Mouse (Mus musculus) lung, embryonic 15.5 days (tissue): Measurements from ENCODE around the gene Fbxw4. TPM values are rescaled to one million over a fixed set of nuclear protein-coding genes. Genes with fewer than 3 reads are reported as not detected.
"Not testable (repeated sequence)": the region's sequence is repeated elsewhere in the genome, so short reads cannot be mapped to it uniquely, and the experiment has no call there.

Experiments
- ATAC-seq: fragments of 200-750 bp; cut with Nextera tagmentation; 2 replicates; pipeline ENCODE4 v1.8.0; 2017; ENCODE audit warnings: moderate number of reproducible peaks, borderline replicate concordance; ENCODE audit not compliant: low FRiP score, low TSS enrichment; ENCODE audit errors: extremely low read depth
- H3K27ac ChIP-seq: fragments of 300-500 bp; sonication (generic); 2 replicates; pipeline ENCODE4 v1.5.1; 2015; ENCODE audit warnings: moderate library complexity, mild to moderate bottlenecking, inconsistent platforms
- H3K27me3 ChIP-seq: fragments of 300-500 bp; sonication (generic); 2 replicates; pipeline ENCODE4 v1.6.1; 2015; ENCODE audit warnings: inconsistent platforms
- H3K36me3 ChIP-seq: fragments of 300-500 bp; sonication (generic); 2 replicates; pipeline ENCODE4 v1.6.1; 2015; ENCODE audit warnings: inconsistent platforms
- H3K4me1 ChIP-seq: fragments of 300-500 bp; sonication (generic); 2 replicates; pipeline ENCODE4 v1.6.1; 2015; ENCODE audit warnings: inconsistent platforms
- H3K4me2 ChIP-seq: fragments of 300-500 bp; sonication (generic); 2 replicates; pipeline ENCODE4 v1.6.1; 2015; ENCODE audit warnings: inconsistent platforms, mild to moderate bottlenecking, moderate library complexity
- H3K4me3 ChIP-seq: fragments of 300-500 bp; sonication (generic); 2 replicates; pipeline ENCODE4 v1.5.1; 2015; ENCODE audit warnings: mild to moderate bottlenecking, inconsistent platforms
- H3K9ac ChIP-seq: fragments of 300-500 bp; sonication (generic); 2 replicates; pipeline ENCODE4 v1.6.1; 2015; ENCODE audit warnings: inconsistent platforms
- H3K9me3 ChIP-seq: fragments of 300-500 bp; sonication (generic); 2 replicates; pipeline ENCODE4 v1.6.1; 2016; ENCODE audit warnings: inconsistent platforms
- WGBS: fragments of 180-500 bp; shearing (Covaris S2); methylation state at CpG from one replicate; pipeline ENCODE4 v1.1.7; 2015; 5-methylcytosine and 5-hydroxymethylcytosine counted together
- polyA plus RNA-seq: library from polyadenylated mRNA; unstranded; fragments of >200 nt; fragmentation: Nextera tagmentation; extraction: Ambion mirVana; gene quantifications from 2 replicates; pipeline ENCODE4 v1.2.1, GENCODE M21; 2015

The Fbxw4 gene
- polyA plus RNA-seq, 1 experiment from 2014 or later = 5.6 TPM

DNA sequence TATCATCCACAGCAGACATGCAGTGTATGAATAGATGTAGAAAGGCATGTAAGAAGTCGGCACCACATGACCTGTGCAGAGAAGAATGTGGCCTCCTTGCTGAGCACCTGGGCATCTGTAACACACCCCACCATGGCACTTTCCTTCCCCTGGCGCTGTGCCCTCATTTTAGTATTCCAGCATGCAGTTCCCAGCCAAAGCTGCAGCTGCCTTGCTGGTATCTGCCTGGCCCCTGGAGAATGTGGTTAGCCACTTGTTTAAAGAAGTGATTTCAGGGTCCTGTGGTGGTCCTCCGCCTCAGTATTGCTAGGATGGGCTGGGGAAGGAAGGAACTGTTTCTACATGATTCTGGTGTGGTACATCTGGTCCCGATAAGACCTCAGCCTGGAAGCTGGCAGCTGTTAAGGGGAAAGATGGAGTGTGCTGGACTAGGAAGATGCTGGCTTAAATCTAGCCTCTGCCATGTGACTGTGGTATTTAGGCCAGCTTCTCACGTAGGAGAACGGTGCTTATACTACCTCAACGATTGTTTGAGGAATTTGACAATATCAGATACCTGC lies 85.7 kb downstream of the Fbxw4 start:
- 51% methylated on average over 7 of the region's 7 CpGs for WGBS
- Histone ChIP-seq H3K9ac (no peak overlapping the region), H3K9me3 (no peaks in the 10 kb centered on the region), H3K4me2 (no peak overlapping the region), H3K4me3 (no peak overlapping the region), H3K27ac (peak overlapping the region; percentile 87), H3K4me1 (peaks cover 38% of the 10 kb centered on the region), H3K36me3 (peaks cover 21% of the 10 kb centered on the region; the same call in 1 of the 2 replicates), H3K27me3 (no peaks in the 10 kb centered on the region)
- ATAC-seq = no peak

DNA sequence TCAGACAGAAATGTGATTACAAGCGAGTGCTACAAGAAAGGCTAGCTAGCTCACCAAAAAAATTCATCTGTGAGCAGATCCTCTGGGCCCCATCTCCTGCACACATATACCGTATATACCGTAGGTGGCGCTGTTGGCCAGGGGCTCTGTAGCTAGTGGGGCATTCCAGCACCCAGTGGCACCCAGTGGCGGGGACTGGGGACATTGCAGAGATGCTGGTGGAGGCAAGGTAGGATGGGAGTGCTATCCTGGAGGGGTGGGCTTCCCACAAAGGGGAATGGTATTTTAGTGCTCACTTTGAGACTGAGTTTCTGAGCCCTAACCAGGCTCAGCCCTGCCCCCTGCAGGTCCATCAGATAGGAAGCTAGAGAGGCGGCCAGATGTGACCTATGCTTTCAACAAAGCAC lies 86.2 kb downstream of the Fbxw4 start:
- Histone ChIP-seq H3K4me1 (peaks cover 38% of the 10 kb centered on the region), H3K9ac (no peak overlapping the region), H3K36me3 (peaks cover 15% of the 10 kb centered on the region; the same call in 1 of the 2 replicates), H3K27ac (no peak overlapping the region), H3K9me3 (no peaks in the 10 kb centered on the region), H3K4me3 (no peak overlapping the region), H3K4me2 (no peak overlapping the region), H3K27me3 (no peaks in the 10 kb centered on the region)
- ATAC-seq = peak; percentile 40; the same call in 1 of the 2 replicates
- 17% methylated on average over 6 of the region's 6 CpGs for WGBS

DNA sequence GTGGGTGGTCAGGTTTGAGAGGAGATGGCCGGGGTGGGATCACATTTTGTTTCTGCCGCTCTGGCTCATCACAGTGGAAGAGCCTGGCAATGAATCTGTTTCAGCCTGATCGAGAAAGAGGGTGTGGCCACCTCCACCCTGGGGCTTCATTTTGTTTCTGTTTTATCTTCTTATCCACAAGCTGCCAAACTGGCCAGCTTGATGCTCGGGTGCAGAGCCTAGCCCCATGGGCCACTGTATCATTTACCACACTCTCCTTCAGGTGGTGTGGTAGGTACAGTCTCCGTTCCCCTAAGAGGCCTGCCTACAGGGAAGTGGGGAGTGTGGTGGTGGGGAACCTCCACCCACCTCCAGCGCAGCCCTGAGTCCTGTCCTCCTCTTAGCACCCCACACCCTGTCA lies 87.1 kb downstream of the Fbxw4 start:
- no peak overlapping the region for H3K9ac ChIP-seq
- no peak overlapping the region for H3K27ac ChIP-seq
- H3K36me3 ChIP-seq = peaks cover 14% of the 10 kb centered on the region; the same call in 1 of the 2 replicates
- no peak overlapping the region for H3K4me2 ChIP-seq
- H3K27me3 ChIP-seq = no peaks in the 10 kb centered on the region
- H3K4me1 ChIP-seq = peaks cover 38% of the 10 kb centered on the region
- no peak overlapping the region for H3K4me3 ChIP-seq
- WGBS = 83% methylated on average over 6 of the region's 6 CpGs
- H3K9me3 ChIP-seq = no peaks in the 10 kb centered on the region
- ATAC-seq = no peak

DNA sequence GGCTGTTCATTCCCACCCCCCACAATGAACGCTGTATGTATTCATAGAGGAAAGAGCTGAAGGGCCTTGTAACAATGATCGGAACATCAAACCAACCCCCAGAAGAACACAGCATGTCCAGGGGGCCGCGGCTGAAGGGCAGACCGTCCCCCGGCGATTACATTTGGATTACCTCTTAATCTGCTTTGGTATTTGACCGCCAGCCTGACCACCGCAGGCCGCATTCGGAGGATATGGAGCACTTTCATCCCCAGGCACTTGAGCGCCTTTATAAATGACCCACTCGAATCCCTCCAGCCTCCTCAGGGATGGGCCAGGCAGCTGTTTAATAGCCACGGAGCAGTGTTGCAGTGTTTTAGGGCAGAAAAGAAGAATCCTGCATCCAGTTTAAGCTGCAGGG lies 92.7 kb downstream of the Fbxw4 start:
- Histone ChIP-seq H3K36me3 (peaks cover 6% of the 10 kb centered on the region; the same call in 1 of the 2 replicates), H3K9ac (no peak overlapping the region), H3K27ac (no peak overlapping the region), H3K9me3 (no peaks in the 10 kb centered on the region), H3K4me2 (no peak overlapping the region), H3K4me3 (no peak overlapping the region), H3K27me3 (no peaks in the 10 kb centered on the region), H3K4me1 (peaks cover 8% of the 10 kb centered on the region)
- no peak for ATAC-seq
- WGBS = 49% methylated on average over 14 of the region's 14 CpGs

DNA sequence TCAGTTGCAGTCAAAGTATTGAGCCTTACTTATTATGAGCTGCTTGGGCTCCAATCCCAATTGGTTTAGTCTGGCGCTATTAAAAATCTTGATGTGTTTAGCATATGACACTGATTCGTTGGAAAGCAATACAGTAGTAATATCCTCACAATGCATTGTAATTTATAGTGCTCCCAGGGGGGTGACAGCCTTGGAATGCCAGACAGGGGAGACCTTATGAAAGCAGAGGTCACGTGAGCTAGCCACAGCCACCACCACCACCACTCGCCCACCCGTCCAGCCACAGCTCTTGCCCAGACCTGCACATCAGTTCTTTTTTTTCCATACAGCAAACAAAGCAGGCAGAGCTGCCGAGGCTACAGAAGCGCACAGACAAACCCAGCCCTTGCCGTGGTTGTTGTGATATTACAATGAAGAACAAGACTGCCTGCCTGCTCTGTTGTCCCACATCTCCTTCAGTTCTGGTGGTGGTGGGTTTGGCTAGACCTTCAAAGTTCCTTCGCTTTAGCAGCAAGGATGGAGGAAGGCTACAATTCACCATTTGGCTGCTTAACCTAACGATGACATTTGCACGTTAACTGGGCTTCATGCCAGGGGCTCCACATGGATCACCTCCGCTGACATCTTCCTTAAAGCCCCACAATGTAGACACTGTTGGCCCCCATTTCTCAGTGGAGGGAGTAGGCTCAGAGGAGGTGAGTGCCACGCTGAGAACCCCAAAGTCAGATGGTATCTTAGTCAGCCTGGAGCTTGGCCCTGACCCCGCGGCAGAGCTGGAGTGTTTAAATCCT lies 94.0 kb downstream of the Fbxw4 start:
- Histone ChIP-seq H3K27me3 (no peaks in the 10 kb centered on the region), H3K4me3 (no peak overlapping the region), H3K4me1 (peaks cover 11% of the 10 kb centered on the region), H3K9me3 (no peaks in the 10 kb centered on the region), H3K9ac (no peak overlapping the region), H3K27ac (no peak overlapping the region), H3K4me2 (no peak overlapping the region), H3K36me3 (0 out of 2 replicates have a peak, but pooled peaks cover 3% of the 10 kb centered on the region)
- 50% methylated on average over 15 of the region's 15 CpGs for WGBS
- no peak for ATAC-seq

DNA sequence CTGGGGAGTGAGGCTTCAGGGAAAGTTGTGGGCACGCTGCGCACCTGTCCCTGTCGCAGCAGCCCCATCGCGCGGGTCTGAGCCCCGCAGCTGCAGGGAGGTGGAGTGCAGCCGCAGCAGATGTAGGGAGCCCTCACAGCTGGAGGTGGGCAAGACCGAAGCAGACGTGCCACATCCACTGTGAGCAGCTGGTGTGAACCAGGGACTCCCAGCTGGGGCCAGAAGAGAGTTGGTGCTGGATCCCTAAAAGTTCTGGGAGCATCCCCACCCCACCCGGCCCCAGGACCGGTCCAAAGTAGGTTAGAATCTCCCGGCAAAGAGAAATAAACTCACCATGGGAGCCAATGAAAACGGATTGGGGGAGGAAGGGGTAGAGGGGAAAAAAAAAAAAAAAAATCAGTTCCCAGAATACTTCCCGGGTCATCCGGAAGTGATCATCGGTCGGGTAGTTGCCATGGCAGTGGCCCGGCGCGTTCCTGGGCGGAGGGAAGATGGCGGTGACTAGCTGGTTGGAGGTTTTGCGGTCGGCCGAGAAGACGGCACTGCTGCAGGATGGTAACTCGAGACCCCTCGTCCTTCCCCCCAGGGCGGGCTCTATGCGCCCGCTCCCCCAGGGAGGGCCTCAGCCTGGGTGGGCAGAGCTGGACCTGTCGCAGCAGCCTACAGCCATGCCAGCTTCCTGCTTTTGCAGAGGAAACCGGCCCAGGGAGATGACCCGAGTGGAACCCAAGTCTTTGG lies 99.8 kb downstream of the Fbxw4 start, which contains the start of the genes Poll and Gm17018:
TSS of gene Poll (minus strand) at position 379 of the 738 bp plus-strand sequence.
TSS of gene Gm17018 (plus strand) at position 463 of the 738 bp plus-strand sequence.
- ATAC-seq = peak; percentile 82; the same call in 1 of the 2 replicates
- Histone ChIP-seq H3K9ac (peak within 1 kb of the TSS; percentile 82), H3K9me3 (no peaks in the 10 kb centered on the region), H3K27me3 (no peaks in the 10 kb centered on the region), H3K4me1 (peaks cover 16% of the 10 kb centered on the region), H3K4me3 (peak within 1 kb of the TSS; percentile 70), H3K4me2 (peak within 1 kb of the TSS; percentile 95), H3K36me3 (peaks cover 4% of the 10 kb centered on the region; the same call in 1 of the 2 replicates), H3K27ac (peak within 1 kb of the TSS; percentile 56)
- WGBS = under 1% methylated on average over 27 of the region's 35 CpGs

DNA sequence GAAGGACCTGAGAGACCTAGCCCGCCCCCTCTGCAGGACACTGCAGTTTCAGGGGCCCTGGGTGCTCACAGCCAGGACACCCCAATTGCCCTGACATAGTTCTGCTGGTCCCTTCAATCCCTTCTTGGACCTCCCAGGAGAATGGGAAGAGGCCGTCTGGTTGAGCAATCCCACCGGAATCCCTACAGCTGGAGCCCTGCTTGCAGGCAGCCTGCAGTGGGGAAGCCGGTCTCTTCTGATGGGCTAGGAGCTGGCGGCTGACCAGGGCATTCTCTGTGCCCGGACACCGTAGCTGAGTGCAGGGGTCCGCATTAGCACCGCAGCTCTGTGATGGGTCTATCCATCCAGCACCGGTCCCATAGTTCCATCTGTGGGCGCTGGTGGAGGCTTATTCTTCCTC lies 106.0 kb downstream of the Fbxw4 start:
- no peaks in the 10 kb centered on the region for H3K27me3 ChIP-seq
- 92% methylated on average over 11 of the region's 11 CpGs for WGBS
- no peak overlapping the region for H3K9ac ChIP-seq
- no peak for ATAC-seq
- peaks cover 7% of the 10 kb centered on the region for H3K4me1 ChIP-seq
- no peak overlapping the region for H3K27ac ChIP-seq
- no peaks in the 10 kb centered on the region for H3K9me3 ChIP-seq
- no peak overlapping the region for H3K4me3 ChIP-seq
- peaks cover 19% of the 10 kb centered on the region; the same call in 1 of the 2 replicates for H3K36me3 ChIP-seq
- no peak overlapping the region for H3K4me2 ChIP-seq

DNA sequence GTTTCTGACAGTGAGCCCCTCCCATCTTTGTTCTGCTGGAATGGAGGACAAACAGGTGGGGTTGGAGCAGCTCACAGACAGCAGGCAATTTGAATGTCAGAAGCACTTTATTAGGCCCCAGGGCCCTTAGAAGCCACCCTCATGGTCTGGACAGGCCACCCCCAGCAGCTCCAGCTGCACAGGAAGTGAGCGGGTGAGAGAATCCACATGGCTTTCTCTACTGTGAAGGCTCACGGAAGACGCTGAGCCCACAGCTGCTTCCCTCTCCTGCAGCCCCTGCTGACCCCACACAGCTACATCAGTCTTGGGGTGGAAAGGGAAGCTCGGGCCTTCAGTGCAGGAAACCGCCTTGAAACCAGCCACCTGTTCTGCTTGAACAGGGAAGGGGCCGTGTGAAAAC lies 107.9 kb downstream of the Fbxw4 start:
- peaks cover 19% of the 10 kb centered on the region; the same call in 1 of the 2 replicates for H3K36me3 ChIP-seq
- H3K27ac ChIP-seq = no peak overlapping the region
- no peaks in the 10 kb centered on the region for H3K9me3 ChIP-seq
- H3K4me3 ChIP-seq = no peak overlapping the region
- peaks cover 7% of the 10 kb centered on the region; the same call in 1 of the 2 replicates for H3K4me1 ChIP-seq
- H3K9ac ChIP-seq = no peak overlapping the region
- H3K4me2 ChIP-seq = no peak overlapping the region
- no peak for ATAC-seq
- no peaks in the 10 kb centered on the region for H3K27me3 ChIP-seq
- 43% methylated on average over 6 of the region's 6 CpGs for WGBS

DNA sequence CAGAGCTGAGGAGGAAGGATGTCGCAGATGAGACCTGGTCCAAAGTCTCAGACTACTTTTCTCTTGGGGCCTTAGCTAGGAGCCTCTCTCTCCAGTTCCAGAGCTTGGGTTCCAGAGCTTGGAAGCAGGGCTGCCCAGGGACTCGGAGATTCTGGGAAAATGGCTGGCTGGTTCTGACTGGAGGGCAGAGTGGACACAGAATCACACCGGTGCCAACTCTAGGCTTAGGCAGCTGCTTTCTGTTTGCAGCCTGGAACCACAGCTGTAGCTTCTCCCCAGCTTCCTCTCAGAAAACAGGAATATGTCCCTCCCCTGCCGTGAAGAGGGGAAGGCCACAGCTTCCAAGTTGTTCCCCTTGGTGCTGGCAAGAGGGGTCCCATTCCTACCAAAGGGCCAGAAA lies 110.2 kb downstream of the Fbxw4 start:
- Histone ChIP-seq H3K9ac (no peak overlapping the region), H3K36me3 (peaks cover 15% of the 10 kb centered on the region; the same call in 1 of the 2 replicates), H3K4me3 (no peak overlapping the region), H3K4me2 (no peak overlapping the region), H3K27ac (no peak overlapping the region), H3K27me3 (peaks cover 16% of the 10 kb centered on the region), H3K4me1 (peaks cover 7% of the 10 kb centered on the region; the same call in 1 of the 2 replicates), H3K9me3 (no peaks in the 10 kb centered on the region)
- WGBS = 60% methylated on average over 4 of the region's 4 CpGs
- ATAC-seq = no peak

DNA sequence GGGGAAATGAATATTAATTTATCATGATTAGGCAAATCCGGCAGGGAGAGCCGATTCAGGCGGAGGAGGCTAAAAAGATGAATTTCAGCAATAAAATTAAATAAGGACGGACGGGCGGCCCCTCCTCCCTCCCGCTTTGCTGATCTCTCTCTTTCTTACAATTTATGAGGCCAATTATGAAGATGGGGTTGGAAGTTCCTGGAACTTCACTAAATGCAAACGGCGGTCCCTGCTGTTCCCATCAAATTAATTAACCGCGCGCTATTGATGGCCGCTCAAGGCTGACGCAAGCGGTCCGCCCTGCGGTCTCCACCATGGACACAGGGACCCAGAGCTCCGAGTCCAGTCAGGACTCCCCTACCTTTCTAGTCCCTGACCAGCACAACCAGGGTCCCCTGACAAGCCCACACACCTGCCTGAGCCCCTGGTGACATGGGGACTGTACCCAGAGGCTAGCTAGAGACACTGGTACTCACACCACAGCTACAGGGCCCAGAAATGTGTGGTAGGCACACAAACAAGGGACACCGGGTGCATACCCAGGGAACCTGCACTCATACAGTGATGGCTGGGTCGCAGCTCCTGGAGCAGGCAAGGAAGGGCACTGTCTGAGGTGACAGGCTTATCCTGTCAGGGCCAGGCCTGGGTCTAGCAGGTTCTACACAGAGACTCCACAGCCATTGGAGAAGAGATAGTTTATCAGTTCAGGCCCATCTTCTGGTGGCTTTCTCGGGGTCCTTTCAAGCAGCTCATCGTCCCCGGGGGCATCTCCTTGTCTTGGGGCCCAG lies 110.8 kb downstream of the Fbxw4 start:
- H3K27me3 ChIP-seq = peaks cover 16% of the 10 kb centered on the region
- no peak overlapping the region for H3K4me3 ChIP-seq
- peaks cover 12% of the 10 kb centered on the region; the same call in 1 of the 2 replicates for H3K36me3 ChIP-seq
- no peak overlapping the region for H3K27ac ChIP-seq
- no peak for ATAC-seq
- no peak overlapping the region for H3K9ac ChIP-seq
- no peak overlapping the region for H3K4me2 ChIP-seq
- H3K4me1 ChIP-seq = peaks cover 13% of the 10 kb centered on the region
- no peaks in the 10 kb centered on the region for H3K9me3 ChIP-seq
- WGBS = 75% methylated on average over 23 of the region's 23 CpGs

DNA sequence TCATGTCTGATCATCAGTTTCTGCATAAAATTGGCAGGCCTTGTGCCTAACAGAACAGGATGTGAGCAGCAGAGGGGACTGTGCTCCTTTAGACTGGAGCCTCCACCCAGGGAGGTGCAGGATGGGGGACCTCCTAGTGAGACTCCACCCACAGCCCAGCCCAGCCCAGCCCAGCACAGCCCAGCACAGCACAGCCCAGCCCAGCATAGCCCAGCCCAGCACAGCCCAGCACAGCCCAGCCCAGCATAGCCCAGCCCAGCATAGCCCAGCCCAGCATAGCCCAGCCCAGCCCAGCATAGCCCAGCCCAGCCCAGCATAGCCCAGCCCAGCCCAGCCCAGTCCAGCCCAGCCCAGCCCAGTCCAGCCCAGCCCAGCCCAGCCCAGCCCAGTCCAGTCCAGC lies 111.9 kb downstream of the Fbxw4 start:
- H3K4me2 ChIP-seq, H3K9me3 ChIP-seq, H3K9ac ChIP-seq, ATAC-seq, H3K27ac ChIP-seq, H3K4me3 ChIP-seq, H3K36me3 ChIP-seq: not testable (repeated sequence)
- Histone ChIP-seq H3K4me1 (peaks cover 16% of the 10 kb centered on the region), H3K27me3 (peaks cover 25% of the 10 kb centered on the region)
